Mouse (Mus musculus): ENCODE measurements around the gene Kcnip1. TPM values are rescaled to one million over a fixed set of nuclear protein-coding genes. Genes with fewer than 3 reads are reported as not detected.
A peak's percentile ranks its signal among the peaks of the same experiment; 100 is the strongest.

The Kcnip1 gene
- polyA plus RNA-seq, 1 experiment from 2014 or later: 0.62 TPM

- DNase-seq (no peak), ATAC-seq (ENCODE audit: insufficient read depth) (no peak)
- no peak overlapping the region for H3K27ac ChIP-seq (ENCODE audit: low read depth)
- no peaks in the 10 kb centered on the region for H3K27me3 ChIP-seq (ENCODE audit: insufficient read depth, low read length)
- no peaks in the 10 kb centered on the region for H3K4me1 ChIP-seq (ENCODE audit: insufficient read depth)
- H3K36me3 ChIP-seq (ENCODE audit: insufficient read depth): no peaks in the 10 kb centered on the region
- TF ChIP-seq CTCF (IDR thresholded peaks at IDR 0.05; ENCODE audit: low read depth): no peak
- no peak overlapping the region for H3K9ac ChIP-seq
- WGBS: 83% methylated on average over 2 of the region's 2 CpGs
- H3K9me3 ChIP-seq (ENCODE audit: low read depth, low read length): no peaks in the 10 kb centered on the region
- no peak overlapping the region for H3K4me2 ChIP-seq
- H3K4me3 ChIP-seq (ENCODE audit: low read depth, low read length): no peak overlapping the region
Measured at GRCm38 (mm10) chr11:33663599-33663998, 329.4 kb downstream of the Kcnip1 start.

- Histone ChIP-seq H3K27me3 (ENCODE audit: insufficient read depth, low read length) (no peaks in the 10 kb centered on the region), H3K9me3 (ENCODE audit: low read depth, low read length) (no peaks in the 10 kb centered on the region), H3K4me3 (ENCODE audit: low read depth, low read length) (no peak overlapping the region), H3K9ac (no peak overlapping the region), H3K4me2 (no peak overlapping the region), H3K36me3 (ENCODE audit: insufficient read depth) (no peaks in the 10 kb centered on the region), H3K27ac (ENCODE audit: low read depth) (no peak overlapping the region), H3K4me1 (ENCODE audit: insufficient read depth) (no peaks in the 10 kb centered on the region)
- DNase-seq (peak; percentile 3), ATAC-seq (ENCODE audit: insufficient read depth) (no peak)
- no peak for TF ChIP-seq CTCF (IDR thresholded peaks at IDR 0.05; ENCODE audit: low read depth)
- WGBS: 67% methylated on average over 13 of the region's 13 CpGs
Measured at GRCm38 (mm10) chr11:33660016-33660913, 332.7 kb downstream of the Kcnip1 start.

GRCm38 (mm10) chr11:33655861-33656593, 336.9 kb downstream of the Kcnip1 start:
- H3K4me3 ChIP-seq (ENCODE audit: low read depth, low read length): no peak overlapping the region
- no peaks in the 10 kb centered on the region for H3K9me3 ChIP-seq (ENCODE audit: low read depth, low read length)
- no peak for TF ChIP-seq CTCF (IDR thresholded peaks at IDR 0.05; ENCODE audit: low read depth)
- H3K9ac ChIP-seq: no peak overlapping the region
- H3K4me2 ChIP-seq: no peak overlapping the region
- H3K27ac ChIP-seq (ENCODE audit: low read depth): peak overlapping the region; percentile 50
- WGBS: 24% methylated on average over 7 of the region's 7 CpGs
- no peaks in the 10 kb centered on the region for H3K36me3 ChIP-seq (ENCODE audit: insufficient read depth)
- peak; percentile 87 for DNase-seq
- no peaks in the 10 kb centered on the region for H3K27me3 ChIP-seq (ENCODE audit: insufficient read depth, low read length)
- H3K4me1 ChIP-seq (ENCODE audit: insufficient read depth): no peaks in the 10 kb centered on the region
- ATAC-seq (ENCODE audit: insufficient read depth): peak; percentile 89

- no peaks in the 10 kb centered on the region for H3K27me3 ChIP-seq (ENCODE audit: insufficient read depth, low read length)
- DNase-seq (no peak), ATAC-seq (ENCODE audit: insufficient read depth) (no peak)
- H3K4me1 ChIP-seq (ENCODE audit: insufficient read depth): no peaks in the 10 kb centered on the region
- no peak overlapping the region for H3K9ac ChIP-seq
- H3K4me2 ChIP-seq: no peak overlapping the region
- no peak for TF ChIP-seq CTCF (IDR thresholded peaks at IDR 0.05; ENCODE audit: low read depth)
- peak overlapping the region; percentile 50 for H3K27ac ChIP-seq (ENCODE audit: low read depth)
- WGBS: 62% methylated on average over 3 of the region's 3 CpGs
- no peaks in the 10 kb centered on the region for H3K9me3 ChIP-seq (ENCODE audit: low read depth, low read length)
- no peaks in the 10 kb centered on the region for H3K36me3 ChIP-seq (ENCODE audit: insufficient read depth)
- no peak overlapping the region for H3K4me3 ChIP-seq (ENCODE audit: low read depth, low read length)
Measured at GRCm38 (mm10) chr11:33655221-33655620, 337.7 kb downstream of the Kcnip1 start.

GRCm38 (mm10) chr11:33654485-33654884, 338.5 kb downstream of the Kcnip1 start:
- H3K4me3 ChIP-seq (ENCODE audit: low read depth, low read length): no peak overlapping the region
- no peak overlapping the region for H3K4me2 ChIP-seq
- H3K36me3 ChIP-seq (ENCODE audit: insufficient read depth): no peaks in the 10 kb centered on the region
- H3K9me3 ChIP-seq (ENCODE audit: low read depth, low read length): no peaks in the 10 kb centered on the region
- H3K4me1 ChIP-seq (ENCODE audit: insufficient read depth): no peaks in the 10 kb centered on the region
- no peak overlapping the region for H3K27ac ChIP-seq (ENCODE audit: low read depth)
- TF ChIP-seq CTCF (IDR thresholded peaks at IDR 0.05; ENCODE audit: low read depth): no peak
- no peak for DNase-seq
- H3K27me3 ChIP-seq (ENCODE audit: insufficient read depth, low read length): no peaks in the 10 kb centered on the region
- no peak overlapping the region for H3K9ac ChIP-seq
- WGBS: 80% methylated on average over 2 of the region's 2 CpGs
- ATAC-seq (ENCODE audit: insufficient read depth): no peak

GRCm38 (mm10) chr11:33649358-33649757, 343.6 kb downstream of the Kcnip1 start:
- DNase-seq (no peak), ATAC-seq (ENCODE audit: insufficient read depth) (no peak)
- Histone ChIP-seq H3K4me3 (ENCODE audit: low read depth, low read length) (no peak overlapping the region), H3K9ac (no peak overlapping the region), H3K36me3 (ENCODE audit: insufficient read depth) (no peaks in the 10 kb centered on the region), H3K4me2 (no peak overlapping the region), H3K27me3 (ENCODE audit: insufficient read depth, low read length) (no peaks in the 10 kb centered on the region), H3K9me3 (ENCODE audit: low read depth, low read length) (no peaks in the 10 kb centered on the region), H3K4me1 (ENCODE audit: insufficient read depth) (no peaks in the 10 kb centered on the region), H3K27ac (ENCODE audit: low read depth) (no peak overlapping the region)
- TF ChIP-seq CTCF (IDR thresholded peaks at IDR 0.05; ENCODE audit: low read depth): no peak
- WGBS: 67% methylated on average over 2 of the region's 2 CpGs

GRCm38 (mm10) chr11:33637107-33637506, 355.8 kb downstream of the Kcnip1 start:
- no peak for TF ChIP-seq CTCF (IDR thresholded peaks at IDR 0.05; ENCODE audit: low read depth)
- no peaks in the 10 kb centered on the region for H3K4me1 ChIP-seq (ENCODE audit: insufficient read depth)
- no peaks in the 10 kb centered on the region for H3K27me3 ChIP-seq (ENCODE audit: insufficient read depth, low read length)
- H3K36me3 ChIP-seq (ENCODE audit: insufficient read depth): no peaks in the 10 kb centered on the region
- DNase-seq (no peak), ATAC-seq (ENCODE audit: insufficient read depth) (no peak)
- H3K9ac ChIP-seq: no peak overlapping the region
- H3K27ac ChIP-seq (ENCODE audit: low read depth): no peak overlapping the region
- no peak overlapping the region for H3K4me2 ChIP-seq
- no peaks in the 10 kb centered on the region for H3K9me3 ChIP-seq (ENCODE audit: low read depth, low read length)
- 86% methylated on average over 2 of the region's 2 CpGs for WGBS
- H3K4me3 ChIP-seq (ENCODE audit: low read depth, low read length): no peak overlapping the region
